Comparison of ENCODE assay signal across 22 mouse cellular contexts in the genomic region with DNA sequence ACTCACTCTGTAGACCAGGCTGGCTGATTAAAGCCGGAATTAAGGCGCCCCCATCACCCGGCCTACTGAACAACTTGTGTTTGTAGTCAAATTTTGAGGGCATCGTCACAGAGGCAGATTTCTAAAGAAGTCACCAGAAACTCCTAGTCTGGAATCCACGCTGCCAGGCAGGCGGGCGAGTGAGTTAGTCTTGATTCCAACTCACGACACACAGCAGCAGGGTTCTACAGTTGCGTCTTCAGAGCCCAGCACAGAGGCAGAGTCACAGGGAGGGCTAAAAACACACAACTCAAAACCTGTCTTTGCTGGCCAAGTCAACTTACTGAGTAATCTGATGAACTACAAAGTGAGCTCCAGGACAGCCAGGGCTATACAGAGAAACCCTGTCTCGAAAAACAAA. TPM values are rescaled to one million over a fixed set of nuclear protein-coding genes. Genes with fewer than 3 reads are reported as not detected.
"Had no signal": no experiment of that assay in that cellular context is flagged by ENCODE, and none has a peak within 500 bp of the region (broad histone marks: within the 10 kb centered on the region; RNA-seq: fewer than 3 reads in every experiment).

No protein-coding gene starts in this region.

- H3K9me3 ChIP-seq: intestine, embryonic 15.5 days; limb, embryonic 10.5 days; limb, embryonic 13.5 days; lung, embryonic 15.5 days; megakaryocyte, embryonic 14.5 days; midbrain, embryonic 12.5 days; midbrain, embryonic 15.5 days; neural tube, embryonic 12.5 days; neural tube, embryonic 15.5 days; stomach, embryonic 15.5 days had no signal

- ATAC-seq: intestine, embryonic 15.5 days; midbrain, embryonic 15.5 days had no signal

- DNase-seq: layer of hippocampus, adult 9-11 months; lung, adult 18-20 months; lung, postnatal 10 days; lung, postnatal 36 days; right cerebral cortex, postnatal 25 days; spleen, adult 18-20 months; thymus, postnatal 36 days had no signal

- H3K36me3 ChIP-seq: intestine, embryonic 15.5 days; limb, embryonic 10.5 days; limb, embryonic 13.5 days; lung, embryonic 15.5 days; midbrain, embryonic 12.5 days; midbrain, embryonic 15.5 days; neural tube, embryonic 12.5 days; neural tube, embryonic 15.5 days; stomach, embryonic 15.5 days had no signal

- H3K4me1 ChIP-seq: lung, embryonic 15.5 days had no signal

- H3K9ac ChIP-seq: intestine, embryonic 15.5 days; limb, embryonic 13.5 days; lung, embryonic 15.5 days; midbrain, embryonic 12.5 days; midbrain, embryonic 15.5 days; neural tube, embryonic 12.5 days; neural tube, embryonic 15.5 days; stomach, embryonic 15.5 days had no signal

- H3K27ac ChIP-seq: intestine, embryonic 15.5 days; kidney, postnatal 0 days; layer of hippocampus, adult 2 months; limb, embryonic 10.5 days; limb, embryonic 13.5 days; lung, embryonic 15.5 days; midbrain, embryonic 15.5 days; neural tube, embryonic 12.5 days; neural tube, embryonic 15.5 days; stomach, embryonic 15.5 days had no signal

- H3K27me3 ChIP-seq: intestine, embryonic 15.5 days; limb, embryonic 13.5 days; lung, embryonic 15.5 days; megakaryocyte, embryonic 14.5 days; midbrain, embryonic 12.5 days; midbrain, embryonic 15.5 days; neural tube, embryonic 12.5 days; neural tube, embryonic 15.5 days; stomach, embryonic 15.5 days had no signal

- H3K4me3 ChIP-seq: intestine, embryonic 15.5 days; layer of hippocampus, adult 2 months; limb, embryonic 10.5 days; limb, embryonic 13.5 days; lung, embryonic 15.5 days; megakaryocyte, embryonic 14.5 days; midbrain, embryonic 12.5 days; midbrain, embryonic 15.5 days; neural tube, embryonic 12.5 days; neural tube, embryonic 15.5 days; stomach, embryonic 15.5 days had no signal

- H3K4me2 ChIP-seq: intestine, embryonic 15.5 days; limb, embryonic 13.5 days; lung, embryonic 15.5 days; midbrain, embryonic 12.5 days; midbrain, embryonic 15.5 days; neural tube, embryonic 15.5 days; stomach, embryonic 15.5 days had no signal

RNA-seq across cellular contexts. Expression of gene Fndc8, which starts 39.4 kb away (rescaled TPM):
- total RNA-seq: layer of hippocampus, adult 2 months; layer of hippocampus, postnatal 25 days; left cerebral cortex, adult 18-20 months; left cerebral cortex, postnatal 25 days had no signal
